Mouse (Mus musculus): ENCODE data around the gene Scap.

DNA sequence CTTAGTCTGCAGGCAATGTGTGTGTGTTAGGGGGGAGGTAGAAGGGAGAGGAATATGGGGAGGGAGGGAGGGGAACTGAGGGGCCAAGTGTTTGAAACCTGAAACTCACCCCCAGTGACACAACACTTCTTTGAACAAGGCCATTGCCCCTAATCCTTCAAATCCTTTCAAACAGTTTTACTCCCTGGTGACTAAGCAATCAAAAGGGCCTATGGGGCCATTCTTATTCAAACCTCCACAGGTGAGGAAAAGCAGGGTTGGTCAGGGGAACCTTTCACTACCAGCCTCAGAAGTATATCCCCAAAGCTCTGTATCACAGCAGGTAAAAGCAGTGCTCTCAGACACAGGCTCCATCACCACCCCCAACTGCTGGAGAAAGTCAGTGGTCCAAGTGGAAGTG lies 10.1 kb upstream of the Scap start:
- TF ChIP-seq CTCF (IDR thresholded peaks at IDR 0.05; ENCODE audit: low read depth) (no peak), EP300 (optimal IDR thresholded peaks at IDR 0.05) (no peak)

All from stomach, postnatal 0 days (tissue).